Mouse (Mus musculus): Measurements from ENCODE around the gene Dnm1l. TPM values are rescaled to one million over a fixed set of nuclear protein-coding genes. Genes with fewer than 3 reads are reported as not detected.
A peak's percentile ranks its signal among the peaks of the same experiment; 100 is the strongest.

Gene Dnm1l
- polyA plus RNA-seq, 1 experiment from 2014 or later: 59.3 TPM

DNA sequence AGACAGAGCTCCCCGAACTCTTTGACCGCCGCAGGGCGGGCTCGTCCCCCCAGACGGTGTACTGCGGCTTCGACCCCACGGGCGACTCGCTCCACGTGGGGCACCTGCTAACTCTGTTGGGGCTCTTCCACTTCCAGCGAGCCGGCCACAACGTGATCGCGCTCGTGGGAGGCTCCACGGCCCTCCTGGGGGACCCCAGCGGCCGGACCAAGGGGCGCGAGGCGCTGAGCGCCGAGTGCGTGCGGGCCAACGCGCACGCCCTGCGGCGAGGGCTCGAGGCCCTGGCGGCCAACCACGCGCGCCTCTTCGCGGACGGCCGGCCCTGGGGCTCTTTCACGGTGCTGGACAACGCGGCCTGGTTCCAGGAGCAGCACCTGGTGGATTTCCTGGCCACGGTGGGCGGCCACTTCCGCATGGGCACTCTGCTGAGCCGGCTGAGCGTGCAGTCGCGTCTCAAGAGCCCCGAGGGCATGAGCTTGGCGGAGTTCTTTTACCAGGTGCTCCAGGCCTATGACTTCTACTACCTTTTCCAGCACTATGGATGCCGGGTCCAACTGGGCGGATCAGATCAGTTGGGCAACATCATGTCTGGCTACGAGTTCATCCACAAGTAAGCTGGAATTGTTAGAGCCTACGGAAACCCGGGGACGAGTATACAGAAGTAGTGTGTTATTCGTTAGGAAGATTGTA is 55.5 kb downstream of the Dnm1l start:
- peaks cover 9% of the 10 kb centered on the region; the same call in 1 of the 2 replicates for H3K4me1 ChIP-seq (ENCODE audit: control insufficient read depth, insufficient read depth, low read length)
- peak overlapping the region; percentile 67 for H3K4me2 ChIP-seq (ENCODE audit: low read depth, low read length)
- peak overlapping the region; percentile 98 for H3K27ac ChIP-seq (replicated peaks; ENCODE audit: low read depth, low read length)
- no peaks in the 10 kb centered on the region for H3K9me3 ChIP-seq (ENCODE audit: control insufficient read depth, low read length)
- WGBS: under 1% methylated on average over 19 of the region's 61 CpGs
- peaks cover 21% of the 10 kb centered on the region for H3K36me3 ChIP-seq (ENCODE audit: control insufficient read depth, insufficient read depth, low read length)
- peak overlapping the region; percentile 84 for H3K9ac ChIP-seq (ENCODE audit: low read depth, low read length)
- H3K4me3 ChIP-seq (ENCODE audit: low read depth, low read length): peak overlapping the region; percentile 92
- peak; percentile 33 for DNase-seq (ENCODE audit: low spot score)
- no peaks in the 10 kb centered on the region for H3K27me3 ChIP-seq (replicated peaks; ENCODE audit: control insufficient read depth, insufficient read depth, low read length)
- peak; percentile 58 for ATAC-seq (ENCODE audit: low read depth)

DNA sequence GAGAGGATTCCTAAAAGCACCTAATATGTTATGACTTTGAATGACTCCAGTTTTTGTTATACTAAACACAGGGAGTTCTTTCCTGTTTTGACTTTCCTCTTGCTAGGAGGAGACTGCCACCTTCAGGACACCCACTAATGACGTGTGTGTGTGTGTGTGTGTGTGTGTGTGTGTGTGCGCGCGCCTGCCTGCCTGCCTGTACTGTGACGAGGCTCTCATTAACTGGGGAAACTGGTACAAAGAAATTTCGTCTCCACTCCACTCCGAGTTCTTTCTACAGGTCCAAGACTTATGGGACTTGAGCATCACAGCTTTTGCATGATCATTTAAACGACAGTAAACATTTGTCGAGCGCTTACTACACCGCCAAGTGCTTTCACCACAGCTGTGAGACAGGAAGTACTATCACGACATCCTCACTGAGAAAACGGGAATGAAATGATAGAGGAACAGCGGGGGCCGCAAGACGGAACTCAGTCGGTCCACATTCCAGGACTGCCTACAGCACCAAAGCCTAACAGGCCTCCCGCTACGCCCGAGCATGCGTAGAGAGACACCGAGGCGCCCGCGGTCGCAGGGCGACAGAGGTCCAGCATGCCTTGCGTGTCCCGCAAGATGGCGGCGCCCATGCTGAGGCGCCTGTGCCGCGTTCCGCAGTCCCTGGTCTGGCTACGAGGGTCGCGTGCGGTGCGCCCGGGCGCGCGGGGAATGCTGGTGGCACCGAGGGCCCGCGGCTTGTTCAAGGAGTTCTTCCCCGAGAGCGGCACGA is 56.2 kb downstream of the Dnm1l start, which contains the start of gene Yars2:
Gene Yars2 (plus strand): TSS at position 597 of the 769 bp plus-strand sequence.
- Histone ChIP-seq H3K9ac (ENCODE audit: low read depth, low read length) (peak within 1 kb of the TSS; percentile 84), H3K27me3 (replicated peaks; ENCODE audit: control insufficient read depth, insufficient read depth, low read length) (no peaks in the 10 kb centered on the region), H3K4me2 (ENCODE audit: low read depth, low read length) (peak within 1 kb of the TSS; percentile 67), H3K4me3 (ENCODE audit: low read depth, low read length) (peak within 1 kb of the TSS; percentile 92), H3K36me3 (ENCODE audit: control insufficient read depth, insufficient read depth, low read length) (peaks cover 16% of the 10 kb centered on the region), H3K27ac (replicated peaks; ENCODE audit: low read depth, low read length) (peak within 1 kb of the TSS; percentile 98), H3K4me1 (ENCODE audit: control insufficient read depth, insufficient read depth, low read length) (peaks cover 9% of the 10 kb centered on the region; the same call in 1 of the 2 replicates), H3K9me3 (ENCODE audit: control insufficient read depth, low read length) (no peaks in the 10 kb centered on the region)
- peak; percentile 99 for ATAC-seq (ENCODE audit: low read depth)
- WGBS: under 1% methylated on average over 35 of the region's 50 CpGs
- DNase-seq (ENCODE audit: low spot score): peak; percentile 97

DNA sequence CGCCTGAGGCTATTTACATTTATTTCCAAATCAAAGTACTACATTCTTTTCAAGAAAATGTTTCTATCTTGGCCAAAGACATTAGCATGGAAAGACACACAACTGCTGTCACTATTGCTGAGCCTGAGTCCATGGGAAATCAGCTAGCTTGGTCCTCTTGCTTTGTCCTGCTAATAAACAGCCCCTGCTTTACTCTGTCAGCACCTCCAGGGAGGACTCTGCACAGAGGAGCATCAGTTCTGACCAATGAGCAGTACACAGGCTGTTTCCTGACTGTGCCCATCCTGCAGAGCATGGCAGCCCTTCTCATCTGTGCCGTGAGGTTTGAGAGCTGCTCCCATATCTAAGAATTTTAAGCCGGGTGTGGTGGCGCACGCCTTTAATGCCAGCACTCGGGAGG is 85.0 kb downstream of the Dnm1l start:
- Histone ChIP-seq H3K4me3 (ENCODE audit: low read depth, low read length) (no peak overlapping the region), H3K36me3 (ENCODE audit: control insufficient read depth, insufficient read depth, low read length) (no peaks in the 10 kb centered on the region), H3K4me2 (ENCODE audit: low read depth, low read length) (no peak overlapping the region), H3K4me1 (ENCODE audit: control insufficient read depth, insufficient read depth, low read length) (no peaks in the 10 kb centered on the region), H3K27me3 (replicated peaks; ENCODE audit: control insufficient read depth, insufficient read depth, low read length) (no peaks in the 10 kb centered on the region), H3K9ac (ENCODE audit: low read depth, low read length) (no peak overlapping the region), H3K9me3 (ENCODE audit: control insufficient read depth, low read length) (no peaks in the 10 kb centered on the region), H3K27ac (replicated peaks; ENCODE audit: low read depth, low read length) (no peak overlapping the region)
- ATAC-seq (ENCODE audit: low read depth): no peak
- DNase-seq (ENCODE audit: low spot score): no peak
- WGBS: 88% methylated on average over 6 of the region's 6 CpGs

DNA sequence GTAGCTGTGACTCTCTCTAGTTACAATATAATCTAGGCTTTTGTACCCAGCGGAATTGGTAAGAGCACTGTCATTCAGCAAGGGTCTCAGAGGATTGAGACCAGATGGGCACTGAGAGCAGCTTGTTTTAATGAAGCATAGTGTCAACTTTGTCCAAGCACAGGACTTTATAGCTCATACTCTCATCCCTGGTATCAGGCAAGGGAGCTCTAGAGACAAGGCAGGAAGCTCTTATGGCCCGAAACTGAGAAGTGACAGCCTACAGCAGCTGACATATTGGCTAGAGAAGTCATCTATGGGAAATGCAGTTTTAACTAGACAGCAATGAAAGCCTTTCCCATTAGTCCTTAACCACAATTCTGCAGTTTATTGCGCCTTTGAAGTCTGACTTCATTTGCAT is 85.8 kb downstream of the Dnm1l start:
- Histone ChIP-seq H3K4me1 (ENCODE audit: control insufficient read depth, insufficient read depth, low read length) (no peaks in the 10 kb centered on the region), H3K27me3 (replicated peaks; ENCODE audit: control insufficient read depth, insufficient read depth, low read length) (no peaks in the 10 kb centered on the region), H3K9ac (ENCODE audit: low read depth, low read length) (no peak overlapping the region), H3K4me2 (ENCODE audit: low read depth, low read length) (no peak overlapping the region), H3K27ac (replicated peaks; ENCODE audit: low read depth, low read length) (no peak overlapping the region), H3K4me3 (ENCODE audit: low read depth, low read length) (no peak overlapping the region), H3K36me3 (ENCODE audit: control insufficient read depth, insufficient read depth, low read length) (no peaks in the 10 kb centered on the region), H3K9me3 (ENCODE audit: control insufficient read depth, low read length) (no peaks in the 10 kb centered on the region)
- ATAC-seq (ENCODE audit: low read depth) (no peak), DNase-seq (ENCODE audit: low spot score) (no peak)
- 49% methylated on average over 3 of the region's 3 CpGs for WGBS

DNA sequence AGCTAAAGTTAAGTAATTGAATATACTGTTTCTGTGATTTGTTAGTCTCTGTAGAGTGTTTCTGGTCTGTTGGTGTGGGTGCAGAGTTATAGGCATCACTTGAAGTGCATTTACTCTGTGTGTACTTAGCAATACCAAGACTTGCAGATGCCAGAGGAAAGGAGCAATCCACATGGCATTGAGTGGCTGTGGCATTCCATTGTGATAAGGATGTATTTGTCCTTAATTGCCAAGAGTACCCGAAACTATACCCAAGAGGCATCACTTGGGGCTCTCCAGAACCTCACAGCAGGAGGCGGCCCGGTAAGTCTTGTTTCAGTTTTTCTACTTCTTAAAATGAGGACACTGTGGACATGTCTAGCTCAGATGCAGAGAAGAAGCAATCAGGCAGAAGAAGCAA is 96.3 kb downstream of the Dnm1l start:
- no peak for ATAC-seq (ENCODE audit: low read depth)

More for the DNA sequence above, 96.3 kb downstream of the Dnm1l start:
- H3K9ac ChIP-seq (ENCODE audit: low read depth, low read length): no peak overlapping the region
- no peak overlapping the region for H3K4me3 ChIP-seq (ENCODE audit: low read depth, low read length)
- no peak overlapping the region for H3K27ac ChIP-seq (replicated peaks; ENCODE audit: low read depth, low read length)
- H3K27me3 ChIP-seq (replicated peaks; ENCODE audit: control insufficient read depth, insufficient read depth, low read length): no peaks in the 10 kb centered on the region
- H3K9me3 ChIP-seq (ENCODE audit: control insufficient read depth, low read length): no peaks in the 10 kb centered on the region
- no peak overlapping the region for H3K4me2 ChIP-seq (ENCODE audit: low read depth, low read length)
- no peaks in the 10 kb centered on the region for H3K4me1 ChIP-seq (ENCODE audit: control insufficient read depth, insufficient read depth, low read length)
- H3K36me3 ChIP-seq (ENCODE audit: control insufficient read depth, insufficient read depth, low read length): no peaks in the 10 kb centered on the region
- DNase-seq (ENCODE audit: low spot score): no peak
- 84% methylated on average over 3 of the region's 3 CpGs for WGBS

Other genes starting within 250 kb of the Dnm1l start
- gene Pkp2, start 145.6 kb downstream of the Dnm1l start, polyA plus RNA-seq (2014; fragmentation: Nextera tagmentation; extraction: Ambion mirVana): 3.7 and 4.6 TPM in 2 replicates
- gene Yars2, start 56.0 kb downstream of the Dnm1l start, polyA plus RNA-seq (2014; fragmentation: Nextera tagmentation; extraction: Ambion mirVana): 33.0 and 33.3 TPM in 2 replicates
- gene Fgd4, start 241.6 kb upstream of the Dnm1l start, polyA plus RNA-seq (2014; fragmentation: Nextera tagmentation; extraction: Ambion mirVana): 4.9 TPM in 2 replicates

All from embryonic facial prominence, embryonic 14.5 days (tissue).